Mouse (Mus musculus): ENCODE results near the gene Abca5.
"Not testable (repeated sequence)": the region's sequence is repeated elsewhere in the genome, so short reads cannot be mapped to it uniquely, and the experiment has no call there.

The Abca5 gene

DNA sequence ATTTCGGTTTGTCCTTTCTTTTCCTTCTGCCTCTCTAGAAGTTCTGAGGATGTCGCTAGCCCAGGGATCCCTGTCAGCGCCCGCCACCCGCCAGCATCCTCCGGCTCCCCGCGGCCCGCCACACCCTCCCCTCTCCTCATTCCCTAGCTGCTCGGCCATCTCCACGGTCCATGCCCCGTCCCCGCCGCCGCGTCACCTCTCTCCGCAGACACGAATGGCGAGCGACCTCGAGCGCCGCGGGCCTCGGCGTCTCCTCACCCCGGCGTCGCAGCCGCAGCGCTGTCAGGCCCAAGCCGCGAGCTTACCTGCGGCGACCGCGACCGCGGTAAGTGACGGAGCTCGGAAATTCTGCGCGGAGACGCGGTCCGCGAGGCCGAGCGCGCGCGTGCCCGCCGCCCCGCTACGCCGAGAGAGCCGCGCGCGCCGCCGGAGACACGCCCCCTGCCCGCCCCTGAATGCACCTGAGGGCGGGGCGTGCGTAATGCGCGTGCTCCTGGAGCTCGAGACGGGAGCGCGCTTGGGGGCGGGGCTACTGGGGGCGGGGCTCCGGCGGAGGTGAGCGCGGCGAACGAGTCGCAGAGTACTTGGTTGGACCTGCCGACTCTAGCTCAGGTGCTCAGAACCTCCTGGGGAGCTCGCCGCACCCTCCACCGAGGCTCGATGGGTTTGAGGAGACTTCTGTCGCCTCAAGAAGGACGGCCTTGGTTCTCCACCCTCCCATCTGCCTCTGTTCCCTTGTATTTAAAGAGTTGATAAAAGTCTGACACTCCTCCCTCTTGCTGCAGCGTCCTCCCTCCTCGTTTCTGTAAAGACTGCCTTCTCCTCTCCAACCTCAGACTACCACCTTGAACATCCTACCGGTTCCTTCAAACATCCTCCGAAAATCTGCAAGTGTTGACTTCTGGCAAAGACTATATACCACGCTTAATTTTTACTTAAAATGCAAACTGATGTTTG, at the start of gene Abca5:
Gene Abca5 (minus strand): TSS at position 428 of the 957 bp plus-strand sequence.
- peak; percentile 89 for DNase-seq (ENCODE audit: extremely low spot score)

DNA sequence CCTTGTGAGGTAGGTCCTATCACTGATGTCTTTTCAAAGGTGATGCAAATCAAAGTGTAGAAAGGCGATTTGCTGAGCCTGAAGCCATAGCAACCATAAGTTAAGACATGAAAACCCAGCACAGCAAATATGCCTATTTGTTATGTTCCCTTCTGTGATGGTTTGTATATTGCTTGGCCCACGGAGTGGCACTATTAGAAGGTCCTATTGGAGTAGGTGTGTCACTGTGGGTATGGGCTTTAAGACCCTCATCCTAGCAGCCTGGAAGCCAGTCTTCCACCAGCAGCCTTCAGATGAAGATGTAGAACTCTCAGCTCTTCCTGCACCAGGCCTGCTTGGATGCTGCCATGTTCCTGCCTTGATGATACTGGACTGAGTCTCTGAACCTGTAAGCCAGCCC, 48.0 kb upstream of the Abca5 start:
- no peak for DNase-seq (ENCODE audit: extremely low spot score)

- peak; percentile 27 for DNase-seq (ENCODE audit: extremely low spot score)
Observed at GRCm38 (mm10) chr11:110380310-110380668, 42.8 kb upstream of the Abca5 start.

- DNase-seq (ENCODE audit: extremely low spot score) = peak; percentile 70
Observed at GRCm38 (mm10) chr11:110379661-110380309, 42.3 kb upstream of the Abca5 start.

DNA sequence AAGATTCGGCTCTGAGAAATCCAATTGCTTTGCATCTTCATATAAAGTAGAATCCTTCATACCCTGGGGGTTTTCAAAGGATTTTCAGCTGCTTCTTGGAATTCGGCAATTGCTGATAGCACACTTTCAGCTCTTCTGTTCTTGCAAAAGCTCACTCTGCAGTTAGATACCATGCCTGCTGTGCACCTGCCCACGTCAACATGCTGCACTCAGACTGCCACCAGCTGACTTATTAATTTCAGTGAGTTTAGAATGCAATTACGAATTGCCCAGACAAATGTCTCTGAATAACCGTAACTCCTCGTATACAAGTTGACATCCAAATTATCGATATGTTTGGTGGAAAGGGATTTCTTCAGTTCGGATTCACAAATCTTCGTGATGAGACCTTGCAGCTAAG, 36.5 kb upstream of the Abca5 start:
- DNase-seq (ENCODE audit: extremely low spot score) = no peak

- no peak for DNase-seq (ENCODE audit: extremely low spot score)
Observed at GRCm38 (mm10) chr11:110372266-110372954, 34.9 kb upstream of the Abca5 start.

DNA sequence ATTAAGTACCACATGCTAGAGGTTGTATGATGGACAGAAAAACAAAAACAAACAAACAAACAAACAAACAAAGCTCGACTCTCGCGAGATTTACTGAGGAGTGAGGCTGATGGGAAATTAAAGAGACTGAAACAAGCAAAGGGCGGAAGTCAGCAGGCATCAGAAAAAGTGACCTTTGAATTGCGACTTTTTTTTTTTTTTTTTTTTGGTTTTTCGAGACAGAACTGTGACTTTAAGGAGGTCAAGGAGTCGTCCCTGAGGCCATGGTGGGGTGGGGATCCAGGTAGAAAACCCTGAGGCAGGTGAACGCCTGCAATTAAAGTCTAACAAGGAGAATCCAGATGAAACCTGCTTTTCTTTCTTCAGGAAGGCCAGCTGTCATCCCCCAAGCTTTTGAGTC, 34.3 kb upstream of the Abca5 start:
- DNase-seq (ENCODE audit: extremely low spot score) = no peak

DNA sequence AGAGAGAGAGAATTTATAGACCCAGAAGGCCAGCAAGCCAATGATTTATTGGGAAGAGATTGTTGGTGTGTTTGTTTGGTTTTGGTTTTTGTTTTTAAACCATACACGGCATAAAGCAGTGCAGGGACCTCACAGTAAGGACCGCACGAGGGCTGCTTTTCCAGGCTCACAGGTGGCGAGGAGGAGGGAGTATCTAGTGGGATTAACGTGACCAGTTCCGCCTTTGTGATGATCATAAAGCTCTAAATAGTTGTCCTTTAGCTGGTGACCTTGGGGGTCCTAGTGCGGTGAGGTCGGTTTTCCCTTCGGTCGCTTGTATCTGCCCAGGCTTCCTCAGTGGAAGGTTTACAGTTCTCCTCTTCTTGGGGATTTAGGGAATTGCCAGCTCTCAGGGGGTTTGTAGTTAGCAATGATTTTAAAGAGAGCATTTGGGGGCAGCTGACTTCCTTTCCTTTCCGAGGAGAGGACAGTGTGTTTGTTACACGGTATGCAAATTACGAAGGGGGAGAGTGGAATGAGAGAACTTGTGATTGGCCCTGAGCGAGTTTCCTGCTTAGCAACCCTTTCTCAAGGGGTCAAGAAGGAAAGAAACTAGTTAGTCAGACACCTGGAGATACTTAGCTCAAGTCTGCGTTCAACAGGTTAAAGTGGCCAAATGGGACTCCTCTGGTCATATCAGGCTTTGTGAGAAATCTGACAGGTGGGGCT, 31.9 kb upstream of the Abca5 start:
- no peak for DNase-seq (ENCODE audit: extremely low spot score)

- DNase-seq (ENCODE audit: extremely low spot score) = no peak
Observed at GRCm38 (mm10) chr11:110367638-110368037, 30.1 kb upstream of the Abca5 start.

- no peak for DNase-seq (ENCODE audit: extremely low spot score)
Observed at GRCm38 (mm10) chr11:110366902-110367301, 29.4 kb upstream of the Abca5 start.

DNA sequence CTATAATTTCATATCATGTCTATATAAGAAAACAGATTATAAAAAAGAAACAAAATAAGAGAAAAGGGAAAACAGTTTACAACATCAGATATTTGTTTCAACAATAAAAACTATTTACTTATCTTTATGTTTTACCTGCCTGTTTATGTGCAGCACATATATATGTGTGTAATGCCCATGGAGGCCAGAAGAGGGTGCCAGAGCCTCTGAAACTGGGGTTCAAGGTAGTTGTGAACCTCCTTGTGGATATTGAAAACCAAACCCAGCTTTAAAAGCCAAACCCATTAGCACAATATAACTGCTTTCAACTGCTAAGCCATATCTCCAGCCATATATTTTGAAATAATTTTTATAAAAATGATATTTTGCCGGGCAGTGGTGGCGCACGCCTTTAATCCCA, 27.5 kb upstream of the Abca5 start:
- peak; percentile 61 for DNase-seq (ENCODE audit: extremely low spot score)

GRCm38 (mm10) chr11:110357756-110358551, 20.4 kb upstream of the Abca5 start:
- DNase-seq (ENCODE audit: extremely low spot score) = peak; percentile 28

- not testable (repeated sequence) for DNase-seq (ENCODE audit: extremely low spot score)
Observed at GRCm38 (mm10) chr11:110355131-110355530, 17.6 kb upstream of the Abca5 start.

GRCm38 (mm10) chr11:110354261-110354660, 16.7 kb upstream of the Abca5 start:
- no peak for DNase-seq (ENCODE audit: extremely low spot score)

DNA sequence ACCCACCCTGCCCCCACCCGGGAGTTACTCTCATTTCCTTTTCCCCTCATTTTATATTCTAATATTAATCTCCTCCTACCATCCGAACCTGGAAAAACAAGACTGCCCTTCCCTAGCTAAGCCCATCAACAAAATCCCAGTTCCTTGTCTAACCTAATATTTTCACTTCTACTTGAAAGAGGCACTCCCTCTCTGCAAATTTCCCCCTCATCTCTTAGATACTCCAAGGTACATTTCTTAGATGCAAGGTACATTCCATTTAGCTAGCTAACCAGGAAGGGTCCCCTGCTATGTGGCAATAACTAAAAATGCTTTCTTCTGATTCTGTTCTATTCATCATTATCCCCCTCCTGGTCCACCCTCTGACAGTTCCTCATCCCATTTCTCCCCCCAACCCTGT, 10.7 kb upstream of the Abca5 start:
- no peak for DNase-seq (ENCODE audit: extremely low spot score)

GRCm38 (mm10) chr11:110347768-110348167, 10.3 kb upstream of the Abca5 start:
- DNase-seq (ENCODE audit: extremely low spot score) = no peak

- no peak for DNase-seq (ENCODE audit: extremely low spot score)
Observed at GRCm38 (mm10) chr11:110336814-110337288, 665 bp downstream of the Abca5 start.

DNA sequence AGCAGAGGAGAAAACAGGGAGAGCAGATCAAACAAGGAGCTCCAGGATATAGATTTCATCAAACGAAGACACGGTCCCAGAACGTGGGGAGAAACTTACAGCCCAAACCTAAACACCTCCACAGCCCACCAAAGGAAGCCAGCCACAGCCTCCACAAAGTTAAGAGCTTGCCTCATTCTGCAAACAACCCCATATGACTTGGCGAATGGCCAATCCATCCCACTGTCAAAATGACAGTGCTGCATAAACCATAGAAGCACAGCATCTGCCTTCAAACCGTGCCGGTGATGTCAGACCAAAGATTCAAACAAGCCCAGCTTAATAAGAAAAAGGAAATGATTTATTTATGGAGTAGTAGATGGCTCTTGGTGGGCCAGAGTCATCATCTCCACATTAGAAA, 7.4 kb downstream of the Abca5 start:
- no peak for DNase-seq (ENCODE audit: extremely low spot score)

DNA sequence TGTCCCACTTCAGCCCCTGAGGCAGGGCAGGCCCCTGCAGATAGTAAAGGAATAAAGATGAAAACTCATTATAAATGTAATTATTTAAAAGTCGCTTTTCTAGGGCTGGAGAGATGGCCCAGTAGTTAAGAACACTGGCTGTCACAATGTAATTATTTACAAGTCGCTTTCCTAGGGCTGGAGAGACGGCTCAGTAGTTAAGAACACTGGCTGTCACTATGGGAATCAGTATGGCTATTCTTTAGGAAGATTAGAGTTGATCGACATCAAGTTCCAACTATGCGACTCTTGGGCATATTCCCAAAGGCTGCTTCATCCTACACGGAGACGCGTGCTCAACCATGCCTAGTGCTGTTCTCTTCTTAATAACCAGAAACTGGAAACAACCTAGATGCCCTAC, 15.2 kb downstream of the Abca5 start:
- DNase-seq (ENCODE audit: extremely low spot score) = no peak

GRCm38 (mm10) chr11:110306475-110307168, 30.9 kb downstream of the Abca5 start:
- DNase-seq (ENCODE audit: extremely low spot score) = no peak

Measured in embryo, embryonic 9.5 days (tissue).